Mouse (Mus musculus) right cerebral cortex, postnatal 36 days (tissue): ENCODE measurements around the gene Slc4a2.

ENCODE experiments used
- DNase-seq, 2 experiments: peaks; one replicate each; pipeline ENCODE4 v3.0.0; 2022; ENCODE audit warnings: low spot score in 2 of 2, mixed read lengths in 1 of 2

Slc4a2 gene

GRCm38 (mm10) chr5:24466762-24467161 lies 43.1 kb downstream of the Slc4a2 start:
- no peak for DNase-seq

GRCm38 (mm10) chr5:24470600-24470999 lies 47.0 kb downstream of the Slc4a2 start:
- no peak for DNase-seq

GRCm38 (mm10) chr5:24472884-24473619 lies 49.4 kb downstream of the Slc4a2 start:
- DNase-seq, result no peak

GRCm38 (mm10) chr5:24474025-24474722 lies 50.5 kb downstream of the Slc4a2 start:
- no peak for DNase-seq

GRCm38 (mm10) chr5:24474723-24475261 lies 51.2 kb downstream of the Slc4a2 start:
- peak; percentile 65 to 68 for DNase-seq

- no peak for DNase-seq
Measured at GRCm38 (mm10) chr5:24475476-24476241, 52.0 kb downstream of the Slc4a2 start.

- DNase-seq, result no peak
Measured at GRCm38 (mm10) chr5:24477909-24478308, 54.3 kb downstream of the Slc4a2 start.

- DNase-seq, result no peak
Measured at GRCm38 (mm10) chr5:24481647-24482046, 58.0 kb downstream of the Slc4a2 start.

GRCm38 (mm10) chr5:24482247-24483079 lies 58.8 kb downstream of the Slc4a2 start:
- DNase-seq, result no peak

GRCm38 (mm10) chr5:24483326-24483725 lies 59.7 kb downstream of the Slc4a2 start:
- peak; percentile 51 to 53 for DNase-seq

- DNase-seq, result no peak
Measured at GRCm38 (mm10) chr5:24484963-24485362, 61.3 kb downstream of the Slc4a2 start.

GRCm38 (mm10) chr5:24486097-24486496 lies 62.5 kb downstream of the Slc4a2 start:
- peak; percentile 79 to 84 for DNase-seq

GRCm38 (mm10) chr5:24486738-24487137 lies 63.1 kb downstream of the Slc4a2 start:
- no peak for DNase-seq

GRCm38 (mm10) chr5:24490413-24490920 lies 66.8 kb downstream of the Slc4a2 start:
- DNase-seq, result no peak
